Mouse (Mus musculus): Measurements from ENCODE around the gene Olfr820.
"Not testable (repeated sequence)": the region's sequence is repeated elsewhere in the genome, so short reads cannot be mapped to it uniquely, and the experiment has no call there.

Olfr820 gene

DNA sequence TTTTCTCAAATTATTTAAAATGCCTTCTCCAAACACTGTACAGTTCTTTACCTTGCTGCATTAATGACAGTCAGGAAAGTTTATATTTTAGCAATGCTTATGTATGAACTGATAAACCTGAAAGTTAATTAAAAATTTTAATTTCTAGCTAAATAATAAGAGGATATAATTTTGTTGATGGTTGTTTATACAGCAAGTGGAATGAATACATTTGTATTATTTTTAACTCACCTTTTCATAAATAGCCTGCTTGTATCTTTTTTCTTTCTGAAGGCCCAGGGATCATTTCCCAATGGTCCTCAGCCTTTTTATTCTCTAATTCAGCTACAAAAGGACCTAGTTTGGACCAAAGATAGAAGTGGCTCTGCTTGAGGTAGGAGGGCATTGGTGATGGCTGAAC lies at the start of gene Olfr820:
Gene Olfr820 (plus strand): TSS at position 301 of the 400 bp plus-strand sequence.
- DNase-seq (ENCODE audit: extremely low read depth, low read depth, low spot score), result no peak

- not testable (repeated sequence) for DNase-seq (ENCODE audit: extremely low read depth, low read depth, low spot score)
These were observed 46.2 kb upstream of the Olfr820 start for GRCm38 (mm10) chr10:129966232-129966631.

DNA sequence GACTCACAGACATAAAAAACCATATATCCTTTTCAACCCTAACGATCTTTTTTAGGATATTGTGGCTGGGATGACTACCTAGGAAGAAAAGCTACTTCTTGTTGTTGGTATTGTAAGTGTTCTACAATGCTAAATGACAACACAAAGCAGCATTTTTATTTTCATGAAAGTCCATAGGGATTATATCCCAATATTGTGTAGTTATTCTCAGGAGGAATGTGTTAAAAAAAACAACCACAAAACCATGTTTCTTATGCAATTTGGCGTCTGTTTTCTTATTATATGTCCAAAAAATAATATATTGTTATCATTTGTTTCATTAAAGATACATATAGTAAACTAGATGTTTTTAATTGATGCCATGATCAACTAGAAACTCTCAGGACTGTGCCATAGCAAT lies 45.3 kb upstream of the Olfr820 start, which contains the start of gene Olfr819:
Gene Olfr819 (minus strand): TSS at position 101 of the 400 bp plus-strand sequence.
- DNase-seq (ENCODE audit: extremely low read depth, low read depth, low spot score), result not testable (repeated sequence)

- DNase-seq (ENCODE audit: extremely low read depth, low read depth, low spot score), result not testable (repeated sequence)
These were observed 39.4 kb upstream of the Olfr820 start for GRCm38 (mm10) chr10:129972994-129973393.

DNA sequence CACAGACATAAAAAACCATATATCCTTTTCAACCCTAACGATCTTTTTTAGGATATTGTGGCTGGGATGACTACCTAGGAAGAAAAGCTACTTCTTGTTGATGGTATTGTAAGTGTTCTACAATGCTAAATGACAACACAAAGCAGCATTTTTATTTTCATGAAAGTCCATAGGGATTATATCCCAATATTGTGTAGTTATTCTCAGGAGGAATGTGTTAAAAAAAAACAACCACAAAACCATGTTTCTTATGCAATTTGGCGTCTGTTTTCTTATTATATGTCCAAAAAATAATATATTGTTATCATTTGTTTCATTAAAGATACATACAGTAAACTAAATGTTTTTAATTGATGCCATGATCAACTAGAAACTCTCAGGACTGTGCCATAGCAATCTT lies 36.4 kb upstream of the Olfr820 start, which contains the start of gene Olfr247:
Gene Olfr247 (minus strand): TSS at position 101 of the 400 bp plus-strand sequence.
- not testable (repeated sequence) for DNase-seq (ENCODE audit: extremely low read depth, low read depth, low spot score)

GRCm38 (mm10) chr10:129981867-129982266 lies 30.6 kb upstream of the Olfr820 start:
- DNase-seq (ENCODE audit: extremely low read depth, low read depth, low spot score), result not testable (repeated sequence)

GRCm38 (mm10) chr10:129984962-129985361 lies 27.5 kb upstream of the Olfr820 start, which contains the start of gene Gm10310:
Gene Gm10310, minus strand, starts transcription at chr10:129985062.
- DNase-seq (ENCODE audit: extremely low read depth, low read depth, low spot score), result not testable (repeated sequence)

DNA sequence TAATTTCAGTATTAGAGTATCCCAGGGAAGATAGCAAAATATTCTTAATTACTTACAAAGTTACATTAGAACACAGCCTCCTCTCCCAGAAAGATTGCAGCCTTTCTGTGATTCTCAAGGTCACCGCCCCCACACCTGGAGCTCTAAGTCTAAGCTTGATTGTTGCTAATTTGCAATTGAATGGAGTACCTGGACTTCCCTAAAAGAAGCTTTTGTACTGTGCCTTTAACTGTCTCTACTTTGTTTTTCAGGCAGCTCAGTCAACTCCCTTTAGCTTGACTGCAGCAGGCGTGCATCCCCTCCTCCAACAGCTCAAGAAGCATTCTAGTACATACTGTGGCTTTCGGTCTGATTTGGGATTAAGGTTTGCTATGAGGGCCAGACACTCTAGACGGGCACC lies 8.3 kb upstream of the Olfr820 start:
- not testable (repeated sequence) for DNase-seq (ENCODE audit: extremely low read depth, low read depth, low spot score)

DNA sequence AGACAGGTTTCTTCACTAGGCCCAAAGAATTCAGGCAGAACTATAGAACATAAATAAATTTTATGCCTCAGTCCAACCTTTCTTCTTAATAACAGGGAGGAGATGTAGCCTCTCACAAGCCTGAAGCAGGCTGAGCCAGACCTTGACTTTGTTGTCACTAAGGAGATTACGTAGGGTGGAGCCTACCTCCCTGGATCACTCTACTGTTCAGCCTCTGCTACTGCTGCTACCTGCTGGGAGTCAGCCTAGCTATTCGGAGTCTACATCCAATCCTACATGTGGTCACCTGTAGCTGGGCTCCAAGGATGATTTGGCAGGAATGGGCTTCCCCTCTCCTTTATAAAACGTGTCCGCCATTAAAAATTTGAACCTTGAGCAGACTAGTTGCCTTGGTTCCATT lies 7.1 kb upstream of the Olfr820 start:
- DNase-seq (ENCODE audit: extremely low read depth, low read depth, low spot score), result not testable (repeated sequence)

GRCm38 (mm10) chr10:130030048-130030447 lies 17.6 kb downstream of the Olfr820 start, which contains the start of gene Olfr821:
Gene Olfr821, plus strand, starts transcription at chr10:130030348.
- DNase-seq (ENCODE audit: extremely low read depth, low read depth, low spot score), result no peak

- no peak for DNase-seq (ENCODE audit: extremely low read depth, low read depth, low spot score)
These were observed 24.7 kb downstream of the Olfr820 start for GRCm38 (mm10) chr10:130037096-130037495.

Data from fat pad, adult 2 months (tissue).